Mouse (Mus musculus): Measurements from ENCODE around the gene Atp1b2. TPM values are rescaled to one million over a fixed set of nuclear protein-coding genes. Genes with fewer than 3 reads are reported as not detected.
"Not testable (repeated sequence)": the region's sequence is repeated elsewhere in the genome, so short reads cannot be mapped to it uniquely, and the experiment has no call there.

The Atp1b2 gene
- 100 to 1,000 TPM; 402 to 407 TPM for total RNA-seq (2021)
- long read RNA-seq, transcript Atp1b2-201 (7 exons, 2,842 nt) = major isoform, 554 of 599 reads
- long read RNA-seq, partial matches to known transcripts = 13 of 599 reads
- long read RNA-seq, other reads (novel, unspliced or antisense) = 28 of 599 reads

DNA sequence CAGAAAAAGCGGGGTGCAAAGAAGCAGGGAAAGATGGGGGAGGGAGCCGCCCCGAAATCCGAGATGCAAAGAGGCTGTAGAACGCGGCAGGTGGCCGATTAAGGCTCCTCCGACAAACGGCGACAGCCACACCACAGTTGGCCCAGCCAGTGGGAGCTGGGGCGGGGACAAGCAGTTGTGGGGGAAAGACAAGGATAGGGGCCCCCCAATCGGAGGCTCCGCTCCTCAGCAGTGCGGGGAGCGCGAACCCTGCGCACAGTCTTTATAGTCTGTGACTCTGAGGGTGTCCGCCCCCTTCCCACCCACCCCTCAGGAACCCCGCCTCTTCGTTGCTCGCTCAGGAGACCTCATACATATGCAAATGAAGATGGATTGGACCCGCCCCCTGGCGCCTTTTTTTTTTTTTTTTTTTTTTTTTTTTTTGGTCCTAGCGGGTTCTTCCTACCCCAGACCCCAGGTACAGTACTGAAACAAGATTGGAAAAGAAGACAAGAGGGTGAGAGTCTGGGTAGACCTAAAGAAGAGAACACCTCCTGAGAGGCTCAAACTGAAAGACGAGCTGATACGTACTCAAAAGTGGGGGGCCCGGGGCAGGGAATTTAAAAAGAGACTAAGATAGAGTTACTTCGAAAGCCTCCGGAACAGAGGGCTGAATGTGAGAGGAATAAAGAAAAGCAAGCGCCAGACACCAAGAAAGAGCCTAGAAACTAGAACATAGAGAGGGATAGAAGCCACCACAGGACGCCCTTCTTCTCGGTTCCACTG, at the start of gene Atp1b2:
Atp1b2 (minus strand) TSS at position 217 of the 765 bp plus-strand sequence.
- peak; percentile 84 to 85 for DNase-seq (ENCODE audit: low spot score in 2 of 2)

DNA sequence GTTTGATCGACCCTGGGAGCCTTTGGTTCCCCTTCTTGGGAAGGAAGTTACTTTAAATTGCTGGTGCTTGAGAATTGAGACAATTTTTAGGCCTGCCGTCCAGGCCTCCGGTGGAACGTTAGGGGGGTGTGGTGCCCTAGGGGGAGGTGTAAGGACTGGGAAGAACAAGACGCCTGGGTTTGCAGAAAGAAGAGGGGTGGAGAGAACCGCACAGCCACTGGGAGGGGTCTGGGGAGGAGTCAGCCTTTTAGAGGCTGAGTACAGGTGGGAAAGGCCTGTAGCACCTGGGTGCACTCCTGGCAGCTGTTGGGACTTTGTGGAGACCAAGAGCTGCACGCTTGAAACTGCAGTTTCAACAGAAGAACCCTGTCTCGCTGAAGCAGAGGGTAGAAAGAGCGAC, 49.0 kb upstream of the Atp1b2 start:
- no peak for DNase-seq (ENCODE audit: low spot score in 2 of 2)

DNA sequence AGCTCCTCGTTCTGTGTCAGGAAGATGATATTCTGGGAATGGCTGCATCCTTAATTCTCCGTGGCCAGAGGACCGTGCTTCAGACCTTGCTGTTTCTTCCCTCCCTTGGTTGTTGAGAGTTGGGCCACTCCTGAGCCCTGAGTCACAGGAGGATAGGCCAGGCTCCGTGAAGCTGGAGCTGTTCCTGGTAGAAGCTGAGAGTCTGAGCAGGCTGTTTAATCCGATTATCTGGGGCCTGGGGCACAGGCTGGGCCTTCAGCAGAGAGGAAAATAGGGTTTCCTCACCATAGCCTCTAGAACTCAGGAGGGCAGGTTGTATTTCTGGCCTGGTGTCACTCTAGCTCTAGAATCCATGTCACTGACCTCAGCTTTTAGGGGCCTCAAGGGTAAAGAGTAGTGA, 47.7 kb upstream of the Atp1b2 start:
- no peak for DNase-seq (ENCODE audit: low spot score in 2 of 2)

GRCm38 (mm10) chr11:69645860-69646259, 40.1 kb upstream of the Atp1b2 start:
- DNase-seq (ENCODE audit: low spot score in 2 of 2) = no peak

GRCm38 (mm10) chr11:69635471-69635870, 29.7 kb upstream of the Atp1b2 start:
- no peak for DNase-seq (ENCODE audit: low spot score in 2 of 2)

DNA sequence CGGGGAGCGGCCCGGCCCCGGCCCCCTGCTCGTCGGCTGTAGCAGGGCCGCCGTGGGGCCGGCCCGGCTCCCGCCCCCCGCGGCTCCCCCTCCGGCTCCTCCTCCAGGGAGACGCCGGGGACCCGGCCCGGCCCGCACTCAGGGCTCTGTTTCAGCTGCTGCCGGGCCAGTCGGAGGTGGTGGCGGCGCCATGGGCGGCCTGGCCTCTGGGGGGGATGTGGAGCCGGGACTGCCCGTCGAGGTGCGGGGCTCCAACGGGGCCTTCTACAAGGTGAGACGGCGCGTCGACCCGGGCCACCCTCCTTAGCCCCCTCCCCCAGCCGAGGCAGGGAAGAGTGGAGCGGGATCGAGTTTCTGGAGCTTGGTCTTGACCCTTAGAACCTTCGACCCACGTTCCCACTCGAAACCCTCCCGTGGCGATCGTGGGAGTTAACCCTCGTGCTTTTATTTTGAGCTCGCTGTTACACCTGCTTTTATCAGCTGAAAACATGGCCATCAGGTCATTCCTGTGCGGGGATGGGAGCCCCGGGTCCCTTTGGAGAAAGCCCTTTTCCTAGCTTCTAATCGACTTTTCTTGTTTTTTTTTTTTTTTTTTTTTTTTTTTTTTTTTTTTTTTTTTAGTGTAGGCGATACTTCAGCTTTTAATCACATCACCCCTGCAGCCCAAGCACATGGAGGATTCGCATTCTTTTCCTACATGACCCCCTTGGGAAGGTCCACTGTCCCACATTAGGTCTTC, 27.6 kb upstream of the Atp1b2 start:
- no peak for DNase-seq (ENCODE audit: low spot score in 2 of 2)

DNA sequence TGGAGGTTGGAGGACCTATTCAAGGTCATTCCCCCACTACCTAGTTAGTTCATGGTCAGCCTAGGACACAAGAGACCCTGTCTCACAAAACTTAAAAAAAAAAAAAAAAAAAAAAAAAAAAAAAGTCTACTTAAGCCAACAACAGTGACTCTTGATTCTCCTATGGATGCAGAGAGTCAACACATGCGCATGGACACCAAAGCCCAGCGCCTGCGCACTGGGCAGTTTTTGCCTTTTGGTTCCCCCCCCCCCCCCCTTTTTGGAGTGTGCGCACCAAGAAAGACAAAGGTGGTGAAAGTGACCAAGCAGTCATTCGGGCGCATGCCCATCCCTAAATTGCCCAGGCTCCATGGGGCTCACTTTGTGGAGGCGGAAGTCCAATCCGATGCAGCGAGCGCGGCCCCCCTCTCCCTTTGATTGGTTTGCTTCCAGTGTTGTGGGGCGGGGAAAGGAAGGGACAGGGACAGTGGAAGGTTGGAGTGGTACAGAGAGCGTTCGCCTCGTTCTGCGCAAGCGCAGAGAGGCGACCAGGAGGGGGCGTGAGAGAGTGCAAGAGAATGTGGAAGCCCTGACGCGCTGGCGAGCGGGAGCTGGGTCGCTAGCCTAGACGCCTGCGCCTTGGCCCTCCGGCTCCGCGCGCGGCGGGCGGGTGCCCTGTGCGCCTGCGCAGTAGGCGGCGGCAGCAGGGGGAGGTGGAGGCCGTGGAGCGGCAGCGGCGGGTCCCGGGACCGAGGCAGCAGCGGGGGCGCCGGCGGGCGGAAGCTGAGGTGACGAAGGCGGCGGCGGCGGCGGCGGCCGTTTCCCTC, 26.7 kb upstream of the Atp1b2 start, which contains the start of gene Fxr2:
Fxr2 (plus strand) TSS at position 707 of the 806 bp plus-strand sequence.
- peak; percentile 100 for DNase-seq (ENCODE audit: low spot score in 2 of 2)

DNA sequence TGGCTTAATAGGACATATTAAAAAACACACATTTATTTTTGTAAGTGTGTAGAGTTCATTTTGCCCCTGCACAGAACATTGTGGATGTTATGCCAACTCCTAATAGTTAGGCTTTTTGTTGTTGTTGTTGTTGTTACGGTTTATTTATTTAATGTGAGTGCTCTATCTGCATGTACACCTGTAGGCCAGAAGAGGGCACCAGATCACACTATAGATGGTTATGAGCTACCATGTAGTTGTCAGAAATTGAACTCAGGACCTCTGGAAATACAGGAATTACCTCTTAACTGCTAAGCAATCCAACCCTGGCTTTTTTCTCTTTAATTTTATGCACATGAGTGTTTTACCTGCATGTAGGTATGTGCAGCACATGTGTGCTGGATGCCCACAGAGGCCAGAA, 24.1 kb upstream of the Atp1b2 start:
- DNase-seq (ENCODE audit: low spot score in 2 of 2) = no peak

- peak in 1 of 2 experiments; percentile 74 for DNase-seq (ENCODE audit: low spot score in 2 of 2)
These were observed 22.5 kb upstream of the Atp1b2 start for GRCm38 (mm10) chr11:69628286-69628685.

DNA sequence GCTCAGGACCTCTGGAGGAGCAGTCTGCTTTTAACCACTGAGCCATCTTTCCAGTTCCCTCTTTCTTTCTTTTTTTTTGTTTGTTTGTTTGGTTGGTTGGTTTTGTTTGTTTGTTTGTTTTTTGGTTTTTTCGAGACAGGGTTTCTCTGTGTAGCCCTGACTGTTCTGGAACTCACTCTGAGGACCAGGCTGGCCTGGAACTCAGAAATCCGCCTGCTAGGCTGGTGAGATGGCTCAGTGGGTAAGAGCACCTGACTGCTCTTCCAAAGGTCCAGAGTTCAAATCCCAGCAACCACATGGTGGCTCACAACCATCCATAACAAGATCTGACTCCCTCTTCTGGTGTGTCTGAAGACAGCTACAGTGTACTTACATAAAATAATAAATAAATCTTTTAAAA, 18.6 kb upstream of the Atp1b2 start:
- DNase-seq (ENCODE audit: low spot score in 2 of 2) = not testable (repeated sequence)

DNA sequence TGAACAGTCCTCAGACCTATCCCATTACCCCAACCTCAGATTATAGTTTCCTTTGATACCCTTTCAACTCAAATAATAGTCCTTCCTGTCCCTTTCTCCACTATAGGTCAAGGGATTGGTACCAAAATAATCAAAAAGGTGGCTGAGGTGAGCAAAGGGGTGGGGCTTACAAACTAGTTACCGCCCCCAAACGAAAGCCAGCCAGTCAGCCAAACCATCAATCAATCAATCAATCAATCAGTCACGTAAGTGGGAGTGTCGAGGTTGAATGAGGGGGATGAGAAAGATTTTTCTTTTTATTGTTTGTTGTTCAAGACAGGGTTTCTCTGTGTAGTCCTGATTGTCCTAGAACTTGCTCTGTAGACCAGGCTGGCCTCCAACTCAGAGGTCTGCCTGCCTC, 17.3 kb upstream of the Atp1b2 start:
- no peak for DNase-seq (ENCODE audit: low spot score in 2 of 2)

DNA sequence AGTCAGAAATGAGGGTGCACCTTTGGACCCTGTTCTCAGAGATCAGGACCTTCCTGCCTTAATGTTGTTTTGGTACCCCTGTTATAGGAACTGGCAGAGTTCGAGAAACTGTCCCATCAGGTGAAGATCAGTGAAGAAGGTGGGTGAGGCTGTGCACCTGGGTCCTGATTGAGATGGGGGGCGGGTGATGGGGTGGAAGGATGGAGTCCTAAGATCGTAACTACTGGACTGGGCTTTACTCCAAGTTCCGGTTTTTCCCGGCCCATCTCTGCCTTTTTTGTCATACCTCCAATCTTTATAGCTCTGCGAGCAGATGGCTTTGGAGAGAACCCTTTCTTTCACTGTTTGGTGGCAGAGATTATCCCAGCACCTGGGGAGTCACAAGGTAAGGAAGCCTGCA, 16.7 kb upstream of the Atp1b2 start:
- DNase-seq (ENCODE audit: low spot score in 2 of 2) = no peak

DNA sequence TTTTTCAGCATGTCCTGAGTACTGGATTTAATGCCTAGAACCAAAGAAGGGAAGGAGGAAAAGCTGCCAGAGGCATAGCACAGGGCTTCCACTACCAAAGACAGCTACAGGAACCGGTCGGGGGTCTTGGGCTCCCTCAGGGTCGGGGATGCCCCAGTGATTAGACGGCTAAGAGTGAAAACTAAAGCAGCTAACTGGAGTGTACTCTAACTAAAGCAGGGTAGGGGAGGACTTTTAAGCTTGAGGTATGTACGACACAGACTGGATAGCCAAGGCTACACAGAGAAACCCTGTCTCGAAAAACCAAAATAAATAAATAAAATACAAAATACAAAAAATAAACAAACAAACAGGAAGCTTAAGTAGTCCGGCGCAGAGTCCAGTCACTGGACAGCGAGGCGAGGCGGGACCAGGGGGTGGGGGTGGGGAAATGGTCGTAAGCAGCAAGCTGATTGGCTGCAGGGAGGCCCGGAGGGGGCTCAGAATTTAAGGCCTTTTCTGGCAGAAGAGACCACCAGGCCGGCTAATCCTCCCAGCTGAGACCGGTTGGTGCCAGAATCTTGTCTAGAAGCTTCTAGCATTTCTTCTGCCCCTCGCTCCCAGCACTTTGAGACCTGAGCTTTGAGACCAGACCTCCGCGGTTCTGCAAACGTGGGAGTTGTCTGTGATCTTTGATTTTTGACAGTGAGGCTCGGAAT, 16.0 kb upstream of the Atp1b2 start, which contains the start of gene Sat2:
Sat2 (plus strand) TSS at position 454 of the 698 bp plus-strand sequence.
- DNase-seq (ENCODE audit: low spot score in 2 of 2) = peak in 1 of 2 experiments; percentile 54

- no peak for DNase-seq (ENCODE audit: low spot score in 2 of 2)
These were observed 14.8 kb upstream of the Atp1b2 start for GRCm38 (mm10) chr11:69620394-69621081.

- no peak for DNase-seq (ENCODE audit: low spot score in 2 of 2)
These were observed 12.1 kb upstream of the Atp1b2 start, which contains the start of gene Shbg for GRCm38 (mm10) chr11:69617805-69618204. TSS of gene Shbg (minus strand) at chr11:69617905.

DNA sequence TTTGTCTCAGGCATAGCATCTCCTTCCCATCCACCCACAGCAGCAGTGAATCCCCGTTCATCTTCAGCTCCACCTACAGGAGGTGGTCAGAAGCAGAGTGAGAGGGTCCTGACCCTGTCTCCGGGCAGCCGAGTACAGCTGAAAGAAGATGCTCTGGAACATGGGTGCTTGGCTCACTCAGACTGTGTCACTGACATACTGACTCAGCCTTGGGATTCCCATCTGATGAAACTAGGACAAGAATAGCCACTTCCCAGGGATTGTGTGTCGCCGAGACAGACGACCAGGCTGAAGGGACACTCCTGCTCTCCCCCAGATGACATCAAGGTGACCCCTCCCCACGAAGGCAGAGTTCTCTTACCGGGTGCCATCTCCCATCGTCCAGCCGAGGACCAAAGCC, 11.0 kb upstream of the Atp1b2 start:
- DNase-seq (ENCODE audit: low spot score in 2 of 2) = no peak

GRCm38 (mm10) chr11:69614257-69614588, 8.5 kb upstream of the Atp1b2 start:
- DNase-seq (ENCODE audit: low spot score in 2 of 2) = not testable (repeated sequence)

DNA sequence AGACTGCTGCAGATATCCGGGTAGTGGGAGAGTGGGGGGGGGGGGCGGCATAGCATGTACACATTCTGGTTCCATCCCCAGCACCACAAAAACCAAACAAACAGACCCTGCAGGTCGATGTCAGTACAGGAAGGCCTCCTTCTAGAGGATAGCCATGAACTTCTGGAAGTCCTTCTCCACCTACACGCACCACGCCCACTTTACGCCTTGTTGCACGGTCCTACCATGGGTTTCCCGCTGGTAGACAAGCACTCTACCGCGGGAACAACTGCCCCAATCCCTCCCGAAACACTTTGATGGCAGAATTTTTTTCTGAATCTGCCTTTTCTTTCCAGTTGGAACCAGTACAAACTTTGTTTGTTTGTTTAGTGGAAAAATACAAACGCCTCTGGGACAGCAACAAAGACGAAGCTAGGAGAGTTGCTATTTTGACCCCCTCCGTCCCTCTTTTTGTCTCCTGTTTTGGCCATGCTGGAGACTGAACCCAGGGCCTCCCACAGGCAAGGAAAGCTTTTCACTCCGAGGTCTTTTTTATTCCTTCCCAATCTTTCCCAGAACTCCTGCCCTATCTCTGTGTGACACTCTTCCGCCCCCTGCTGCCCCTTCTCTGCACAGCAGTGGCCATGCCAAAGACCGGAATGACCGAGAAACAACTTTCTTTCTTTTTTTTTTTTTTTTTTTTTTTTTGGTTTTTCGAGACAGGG, 8.0 kb upstream of the Atp1b2 start:
- peak; percentile 57 to 82 for DNase-seq (ENCODE audit: low spot score in 2 of 2)

DNA sequence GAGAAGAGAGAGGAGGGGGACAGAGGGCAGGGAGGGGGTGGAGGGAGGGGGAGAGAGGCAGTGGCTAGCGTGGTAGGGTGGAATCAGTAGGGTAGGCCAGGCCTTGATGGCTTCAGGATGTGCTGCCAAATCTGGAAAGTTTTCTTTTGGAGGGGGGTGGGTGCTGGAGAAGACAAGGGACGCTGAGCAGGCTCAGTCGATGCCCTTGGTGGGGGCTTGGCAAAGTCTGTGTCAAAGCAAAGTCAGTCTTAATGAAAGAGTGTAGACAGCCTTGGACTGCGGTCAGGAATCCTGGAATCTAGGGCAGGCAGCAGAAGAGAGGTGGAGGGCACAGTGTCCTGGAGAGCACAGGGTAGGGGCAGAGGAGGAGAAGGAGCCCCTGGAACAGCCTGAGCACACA, 5.2 kb upstream of the Atp1b2 start:
- DNase-seq (ENCODE audit: low spot score in 2 of 2) = peak in 1 of 2 experiments; percentile 37
